In genomic region chr12:111125666-111126065, GRCm38 (mm10) we compare ENCODE assay signal across 32 mouse cellular contexts. TPM values are rescaled to one million over a fixed set of nuclear protein-coding genes. Genes with fewer than 3 reads are reported as not detected.
"Had no signal": no experiment of that assay in that cellular context is flagged by ENCODE, and none has a peak within 500 bp of the region (broad histone marks: within the 10 kb centered on the region; RNA-seq: fewer than 3 reads in every experiment).

No protein-coding gene starts in this region.

- H3K4me2 ChIP-seq: liver, embryonic 11.5 days; liver, embryonic 15.5 days; lung, embryonic 15.5 days; midbrain, embryonic 13.5 days; neural tube, embryonic 13.5 days had no signal

- H3K9ac ChIP-seq: liver, embryonic 15.5 days; lung, embryonic 15.5 days; midbrain, embryonic 13.5 days; neural tube, embryonic 13.5 days had no signal

- H3K9me3 ChIP-seq: liver, embryonic 15.5 days; lung, embryonic 15.5 days; neural tube, embryonic 13.5 days had no signal

- DNase-seq: kidney, postnatal 10 days; layer of hippocampus, postnatal 36 days; lung, adult 18-20 months; lung, postnatal 10 days; lung, postnatal 36 days; right cerebral cortex, adult 18-20 months; right cerebral cortex, postnatal 14 days; right cerebral cortex, postnatal 4 days; thymus, adult 2 months; thymus, postnatal 14 days; thymus, postnatal 4 days had no signal

- H3K27me3 ChIP-seq: liver, embryonic 15.5 days; lung, embryonic 15.5 days; midbrain, embryonic 13.5 days; neural tube, embryonic 13.5 days had no signal

- H3K27ac ChIP-seq: left cerebral cortex, adult 2 months; liver, embryonic 15.5 days; lung, embryonic 15.5 days; midbrain, embryonic 10.5 days; midbrain, embryonic 13.5 days; neural tube, embryonic 13.5 days; stomach, postnatal 0 days had no signal

- ATAC-seq: intestine, postnatal 0 days; midbrain, embryonic 16.5 days had no signal

- H3K36me3 ChIP-seq: liver, embryonic 15.5 days; lung, embryonic 15.5 days; neural tube, embryonic 13.5 days had no signal

- H3K4me3 ChIP-seq: left cerebral cortex, adult 2 months; liver, embryonic 15.5 days; lung, embryonic 15.5 days; megakaryocyte, embryonic 14.5 days; midbrain, embryonic 10.5 days; midbrain, embryonic 13.5 days; myocyte; neural tube, embryonic 13.5 days had no signal

- H3K4me1 ChIP-seq: liver, embryonic 15.5 days; lung, embryonic 15.5 days had no signal

RNA-seq across cellular contexts. Expression of gene 4930595D18Rik, which starts 58.6 kb away (rescaled TPM):
- total RNA-seq: layer of hippocampus, adult 8-10 months; layer of hippocampus, postnatal 10 days; layer of hippocampus, postnatal 36 days; left cerebral cortex, adult 2 months; left cerebral cortex, postnatal 10 days; left cerebral cortex, postnatal 36 days; monocyte, adult 5-6 weeks; neutrophil, adult 5-6 weeks had no signal
- polyA plus RNA-seq: intestine, embryonic 14.5 days; intestine, postnatal 0 days; limb, embryonic 11.5 days; liver, embryonic 11.5 days; liver, embryonic 15.5 days; lung, embryonic 15.5 days; midbrain, embryonic 10.5 days; midbrain, embryonic 13.5 days; midbrain, embryonic 16.5 days; myocyte; neural tube, embryonic 13.5 days; stomach, embryonic 14.5 days; stomach, postnatal 0 days; thymus, adult 2 months had no signal
